Mouse (Mus musculus): ENCODE data around the gene A4galt. TPM values are rescaled to one million over a fixed set of nuclear protein-coding genes. Genes with fewer than 3 reads are reported as not detected.

The A4galt gene
- polyA plus RNA-seq, 1 experiment from 2014 or later, result not detected

- Histone ChIP-seq H3K9me3 (ENCODE audit: control insufficient read depth, low read length) (no peaks in the 10 kb centered on the region), H3K27me3 (ENCODE audit: control insufficient read depth, insufficient read depth, low read length) (no peaks in the 10 kb centered on the region), H3K27ac (replicated peaks; ENCODE audit: low read depth, low read length) (no peak overlapping the region), H3K4me2 (ENCODE audit: low read depth, severe bottlenecking) (peak overlapping the region; percentile 45), H3K4me1 (ENCODE audit: control insufficient read depth, insufficient read depth, low read length) (no peaks in the 10 kb centered on the region), H3K36me3 (ENCODE audit: control insufficient read depth, insufficient read depth, low read length) (no peaks in the 10 kb centered on the region), H3K9ac (ENCODE audit: low read length) (no peak overlapping the region), H3K4me3 (ENCODE audit: low read depth, low read length) (peak overlapping the region; percentile 4; the same call in 1 of the 2 replicates)
- WGBS, result 22% methylated on average over 11 of the region's 11 CpGs
- no peak for ATAC-seq (ENCODE audit: insufficient number of reproducible peaks, low FRiP score, low TSS enrichment, low read depth)
- peak; percentile 78 for DNase-seq (ENCODE audit: low spot score)
Measured at GRCm38 (mm10) chr15:83210229-83210628, 41.3 kb downstream of the A4galt start.

GRCm38 (mm10) chr15:83209719-83210118, 41.9 kb downstream of the A4galt start:
- Histone ChIP-seq H3K9me3 (ENCODE audit: control insufficient read depth, low read length) (no peaks in the 10 kb centered on the region), H3K4me3 (ENCODE audit: low read depth, low read length) (peak overlapping the region; percentile 4; the same call in 1 of the 2 replicates), H3K4me1 (ENCODE audit: control insufficient read depth, insufficient read depth, low read length) (0 out of 2 replicates have a peak, but pooled peaks cover under 1% of the 10 kb centered on the region), H3K4me2 (ENCODE audit: low read depth, severe bottlenecking) (peak overlapping the region; percentile 45), H3K36me3 (ENCODE audit: control insufficient read depth, insufficient read depth, low read length) (no peaks in the 10 kb centered on the region), H3K9ac (ENCODE audit: low read length) (no peak overlapping the region), H3K27me3 (ENCODE audit: control insufficient read depth, insufficient read depth, low read length) (no peaks in the 10 kb centered on the region), H3K27ac (replicated peaks; ENCODE audit: low read depth, low read length) (no peak overlapping the region)
- 15% methylated on average over 10 of the region's 10 CpGs for WGBS
- ATAC-seq (ENCODE audit: insufficient number of reproducible peaks, low FRiP score, low TSS enrichment, low read depth) (no peak), DNase-seq (ENCODE audit: low spot score) (no peak)

GRCm38 (mm10) chr15:83209092-83209695, 42.4 kb downstream of the A4galt start:
- DNase-seq (ENCODE audit: low spot score) (peak; percentile 34), ATAC-seq (ENCODE audit: insufficient number of reproducible peaks, low FRiP score, low TSS enrichment, low read depth) (0 out of 2 replicates have a peak, but pooled peaks have one; percentile 44)
- 38% methylated on average over 4 of the region's 4 CpGs for WGBS
- Histone ChIP-seq H3K36me3 (ENCODE audit: control insufficient read depth, insufficient read depth, low read length) (no peaks in the 10 kb centered on the region), H3K9me3 (ENCODE audit: control insufficient read depth, low read length) (no peaks in the 10 kb centered on the region), H3K27ac (replicated peaks; ENCODE audit: low read depth, low read length) (no peak overlapping the region), H3K9ac (ENCODE audit: low read length) (no peak overlapping the region), H3K4me1 (ENCODE audit: control insufficient read depth, insufficient read depth, low read length) (peaks cover 6% of the 10 kb centered on the region; the same call in 1 of the 2 replicates), H3K4me3 (ENCODE audit: low read depth, low read length) (peak overlapping the region; percentile 4; the same call in 1 of the 2 replicates), H3K27me3 (ENCODE audit: control insufficient read depth, insufficient read depth, low read length) (no peaks in the 10 kb centered on the region), H3K4me2 (ENCODE audit: low read depth, severe bottlenecking) (peak overlapping the region; percentile 45)

- Histone ChIP-seq H3K4me1 (ENCODE audit: control insufficient read depth, insufficient read depth, low read length) (peaks cover 6% of the 10 kb centered on the region; the same call in 1 of the 2 replicates), H3K4me2 (ENCODE audit: low read depth, severe bottlenecking) (no peak overlapping the region), H3K36me3 (ENCODE audit: control insufficient read depth, insufficient read depth, low read length) (no peaks in the 10 kb centered on the region), H3K27ac (replicated peaks; ENCODE audit: low read depth, low read length) (no peak overlapping the region), H3K9me3 (ENCODE audit: control insufficient read depth, low read length) (no peaks in the 10 kb centered on the region), H3K27me3 (ENCODE audit: control insufficient read depth, insufficient read depth, low read length) (no peaks in the 10 kb centered on the region), H3K4me3 (ENCODE audit: low read depth, low read length) (no peak overlapping the region), H3K9ac (ENCODE audit: low read length) (no peak overlapping the region)
- WGBS, result 21% methylated on average over 10 of the region's 10 CpGs
- ATAC-seq (ENCODE audit: insufficient number of reproducible peaks, low FRiP score, low TSS enrichment, low read depth), result peak; percentile 57
- peak; percentile 47 for DNase-seq (ENCODE audit: low spot score)
Measured at GRCm38 (mm10) chr15:83204731-83205451, 46.7 kb downstream of the A4galt start.

- no peaks in the 10 kb centered on the region for H3K27me3 ChIP-seq (ENCODE audit: control insufficient read depth, insufficient read depth, low read length)
- no peak overlapping the region for H3K27ac ChIP-seq (replicated peaks; ENCODE audit: low read depth, low read length)
- WGBS, result 83% methylated on average over 4 of the region's 4 CpGs
- no peak for ATAC-seq (ENCODE audit: insufficient number of reproducible peaks, low FRiP score, low TSS enrichment, low read depth)
- no peak for DNase-seq (ENCODE audit: low spot score)
- no peak overlapping the region for H3K4me2 ChIP-seq (ENCODE audit: low read depth, severe bottlenecking)
- H3K9me3 ChIP-seq (ENCODE audit: control insufficient read depth, low read length), result no peaks in the 10 kb centered on the region
- H3K4me3 ChIP-seq (ENCODE audit: low read depth, low read length), result no peak overlapping the region
- no peaks in the 10 kb centered on the region for H3K36me3 ChIP-seq (ENCODE audit: control insufficient read depth, insufficient read depth, low read length)
- no peak overlapping the region for H3K9ac ChIP-seq (ENCODE audit: low read length)
- H3K4me1 ChIP-seq (ENCODE audit: control insufficient read depth, insufficient read depth, low read length), result peaks cover 6% of the 10 kb centered on the region; the same call in 1 of the 2 replicates
Measured at GRCm38 (mm10) chr15:83202412-83202811, 49.2 kb downstream of the A4galt start.

DNA sequence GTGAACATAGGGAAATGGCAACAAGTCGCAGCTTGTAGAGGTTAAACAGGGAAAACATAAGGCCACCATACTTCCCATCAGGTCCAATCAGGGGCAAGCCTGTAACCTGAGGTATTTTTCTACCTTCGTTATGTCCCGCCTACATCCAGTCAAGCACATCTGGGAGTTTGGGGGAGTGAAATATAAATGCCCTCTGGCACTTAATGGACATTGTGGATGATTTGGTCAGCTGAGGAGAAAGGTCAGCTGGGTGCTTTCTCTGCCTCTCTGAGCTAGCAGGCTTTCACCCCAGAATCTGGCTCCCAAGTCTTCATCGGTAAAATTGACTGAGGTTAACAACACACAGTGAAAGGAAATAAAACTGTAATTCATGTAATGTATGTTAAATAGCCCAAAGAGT, 58.2 kb downstream of the A4galt start:
- H3K27me3 ChIP-seq (ENCODE audit: control insufficient read depth, insufficient read depth, low read length), result no peaks in the 10 kb centered on the region
- H3K27ac ChIP-seq (replicated peaks; ENCODE audit: low read depth, low read length), result no peak overlapping the region
- ATAC-seq (ENCODE audit: insufficient number of reproducible peaks, low FRiP score, low TSS enrichment, low read depth) (no peak), DNase-seq (ENCODE audit: low spot score) (no peak)
- H3K9me3 ChIP-seq (ENCODE audit: control insufficient read depth, low read length), result no peaks in the 10 kb centered on the region
- H3K4me3 ChIP-seq (ENCODE audit: low read depth, low read length), result no peak overlapping the region
- H3K4me2 ChIP-seq (ENCODE audit: low read depth, severe bottlenecking), result no peak overlapping the region
- 91% methylated on average over 4 of the region's 4 CpGs for WGBS
- H3K4me1 ChIP-seq (ENCODE audit: control insufficient read depth, insufficient read depth, low read length), result no peaks in the 10 kb centered on the region
- H3K9ac ChIP-seq (ENCODE audit: low read length), result no peak overlapping the region
- H3K36me3 ChIP-seq (ENCODE audit: control insufficient read depth, insufficient read depth, low read length), result no peaks in the 10 kb centered on the region

DNA sequence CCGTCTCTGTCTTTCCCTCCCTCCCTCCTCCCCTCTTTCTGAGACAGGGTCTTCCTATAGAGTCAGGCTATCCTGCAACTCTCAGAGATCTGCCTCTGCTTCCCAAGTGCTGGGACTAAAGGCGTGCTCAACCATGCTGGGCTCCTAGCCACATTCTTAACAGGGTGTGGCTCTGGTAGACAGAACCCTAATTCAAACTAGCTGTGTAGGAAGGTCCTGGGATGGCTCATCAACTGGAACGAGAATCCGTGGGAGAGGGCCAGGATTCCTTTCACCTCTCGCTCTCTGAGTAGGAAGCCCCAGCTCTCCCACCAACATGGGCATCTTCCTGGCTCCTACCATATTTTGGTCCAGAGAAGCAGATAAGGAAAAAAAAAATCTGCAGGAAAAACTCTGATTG, 69.2 kb downstream of the A4galt start:
- Histone ChIP-seq H3K4me3 (ENCODE audit: low read depth, low read length) (no peak overlapping the region), H3K4me2 (ENCODE audit: low read depth, severe bottlenecking) (no peak overlapping the region), H3K9ac (ENCODE audit: low read length) (no peak overlapping the region), H3K27ac (replicated peaks; ENCODE audit: low read depth, low read length) (no peak overlapping the region), H3K36me3 (ENCODE audit: control insufficient read depth, insufficient read depth, low read length) (no peaks in the 10 kb centered on the region), H3K9me3 (ENCODE audit: control insufficient read depth, low read length) (no peaks in the 10 kb centered on the region), H3K27me3 (ENCODE audit: control insufficient read depth, insufficient read depth, low read length) (no peaks in the 10 kb centered on the region), H3K4me1 (ENCODE audit: control insufficient read depth, insufficient read depth, low read length) (no peaks in the 10 kb centered on the region)
- no peak for ATAC-seq (ENCODE audit: insufficient number of reproducible peaks, low FRiP score, low TSS enrichment, low read depth)
- whole genome bisulfite sequencing, result 72% methylated on average over 5 of the region's 5 CpGs
- DNase-seq (ENCODE audit: low spot score), result no peak

DNA sequence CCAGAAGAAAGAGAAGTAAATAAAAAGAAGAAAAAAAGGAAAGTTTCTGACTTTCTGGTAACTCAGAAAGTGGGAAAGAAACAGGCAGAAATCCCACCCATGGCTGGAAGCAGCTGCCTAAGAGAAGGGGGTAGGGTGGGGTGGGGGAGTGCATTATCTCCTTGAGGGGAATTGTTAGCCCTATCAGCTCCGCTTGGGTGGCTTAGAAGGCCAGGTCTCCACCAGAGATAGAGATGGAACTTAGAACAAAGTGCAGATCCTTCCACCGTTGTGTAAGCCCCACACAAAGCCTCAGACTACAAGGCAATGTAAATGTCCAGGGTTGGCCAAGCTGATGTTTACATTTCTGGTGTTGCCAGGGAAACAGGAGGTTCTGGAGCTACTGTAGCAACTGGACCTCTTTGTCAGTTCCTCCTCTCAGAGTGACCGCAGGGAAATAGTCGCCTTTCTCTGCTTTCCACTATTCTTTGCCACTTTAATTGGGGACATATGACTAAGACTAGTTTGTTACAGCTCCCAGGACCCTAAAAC, 69.7 kb downstream of the A4galt start:
- H3K9me3 ChIP-seq (ENCODE audit: control insufficient read depth, low read length), result no peaks in the 10 kb centered on the region
- no peaks in the 10 kb centered on the region for H3K27me3 ChIP-seq (ENCODE audit: control insufficient read depth, insufficient read depth, low read length)
- 65% methylated on average over 4 of the region's 4 CpGs for WGBS
- H3K4me3 ChIP-seq (ENCODE audit: low read depth, low read length), result no peak overlapping the region
- no peak overlapping the region for H3K27ac ChIP-seq (replicated peaks; ENCODE audit: low read depth, low read length)
- ATAC-seq (ENCODE audit: insufficient number of reproducible peaks, low FRiP score, low TSS enrichment, low read depth) (no peak), DNase-seq (ENCODE audit: low spot score) (no peak)
- no peak overlapping the region for H3K9ac ChIP-seq (ENCODE audit: low read length)
- H3K4me2 ChIP-seq (ENCODE audit: low read depth, severe bottlenecking), result no peak overlapping the region
- H3K4me1 ChIP-seq (ENCODE audit: control insufficient read depth, insufficient read depth, low read length), result no peaks in the 10 kb centered on the region
- H3K36me3 ChIP-seq (ENCODE audit: control insufficient read depth, insufficient read depth, low read length), result no peaks in the 10 kb centered on the region
